Mouse (Mus musculus) liver, embryonic 13.5 days (tissue): ENCODE measurements at regions not wholly inside any gene's neighbourhood (a gene's known extent, or its start where the extent isn't known, plus 50 kb on each side); places are given as distances from the start of the nearest gene placed in this dataset.
A peak's percentile ranks its signal among the peaks of the same experiment; 100 is the strongest.

ENCODE experiments used
- ATAC-seq: fragments of 200-750 bp; cut with Nextera tagmentation; 2 replicates; pipeline ENCODE4 v1.8.0; 2017; ENCODE audit warnings: low read depth, mild to moderate bottlenecking, moderate number of reproducible peaks, moderate library complexity
- DNase-seq: peaks from one replicate; pipeline ENCODE4 v3.0.0; 2022
- H3K27ac ChIP-seq: fragments of 300-500 bp; sonication (generic); 2 replicates; pipeline ENCODE4 v1.5.1; 2015; ENCODE audit warnings: moderate library complexity, mild to moderate bottlenecking, inconsistent platforms
- H3K27me3 ChIP-seq: fragments of 300-500 bp; sonication (generic); 2 replicates; pipeline ENCODE4 v1.6.1; 2015; ENCODE audit warnings: mild to moderate bottlenecking, inconsistent platforms
- H3K36me3 ChIP-seq: fragments of 300-500 bp; sonication (generic); 2 replicates; pipeline ENCODE4 v1.6.1; 2015; ENCODE audit warnings: mild to moderate bottlenecking, inconsistent platforms
- H3K4me1 ChIP-seq: fragments of 300-500 bp; sonication (generic); replicated peaks from 2 replicates; pipeline ENCODE4 v1.6.1; 2015; ENCODE audit warnings: inconsistent platforms
- H3K4me2 ChIP-seq: fragments of 300-500 bp; sonication (generic); 2 replicates; pipeline ENCODE4 v1.6.1; 2015; ENCODE audit warnings: inconsistent platforms, mild to moderate bottlenecking, moderate library complexity
- H3K4me3 ChIP-seq: fragments of 300-500 bp; sonication (generic); replicated peaks from 2 replicates; pipeline ENCODE4 v1.5.1; 2015; ENCODE audit warnings: mild to moderate bottlenecking, inconsistent platforms
- H3K9ac ChIP-seq: fragments of 300-500 bp; sonication (generic); 2 replicates; pipeline ENCODE4 v1.6.1; 2015; ENCODE audit warnings: mild to moderate bottlenecking, inconsistent platforms
- H3K9me3 ChIP-seq: fragments of 300-500 bp; sonication (generic); replicated peaks from 2 replicates; pipeline ENCODE4 v1.6.1; 2016; ENCODE audit warnings: inconsistent platforms
- WGBS: fragments of 180-500 bp; shearing (Covaris S2); methylation state at CpG from one replicate; pipeline ENCODE4 v1.1.7; 2015; ENCODE audit not compliant: insufficient replicate concordance; 5-methylcytosine and 5-hydroxymethylcytosine counted together

GRCm38 (mm10) chr4:93496871-93497270 lies 161.6 kb upstream of the Tusc1 start:
- H3K27me3 ChIP-seq: no peaks in the 10 kb centered on the region
- H3K4me2 ChIP-seq: no peak overlapping the region
- 0 out of 2 replicates have a peak, but pooled peaks cover 3% of the 10 kb centered on the region for H3K4me1 ChIP-seq
- no peak overlapping the region for H3K9ac ChIP-seq
- H3K36me3 ChIP-seq: no peaks in the 10 kb centered on the region
- no peak overlapping the region for H3K27ac ChIP-seq
- no peaks in the 10 kb centered on the region for H3K9me3 ChIP-seq
- no peak for ATAC-seq
- H3K4me3 ChIP-seq: no peak overlapping the region
- DNase-seq: peak; percentile 9
- WGBS: 60% methylated on average over 2 of the region's 2 CpGs

- no peaks in the 10 kb centered on the region for H3K9me3 ChIP-seq
- 0 out of 2 replicates have a peak, but pooled peaks cover 3% of the 10 kb centered on the region for H3K4me1 ChIP-seq
- DNase-seq (no peak), ATAC-seq (no peak)
- no peaks in the 10 kb centered on the region for H3K36me3 ChIP-seq
- H3K4me3 ChIP-seq: no peak overlapping the region
- no peak overlapping the region for H3K4me2 ChIP-seq
- no peak overlapping the region for H3K27ac ChIP-seq
- no peak overlapping the region for H3K9ac ChIP-seq
- H3K27me3 ChIP-seq: no peaks in the 10 kb centered on the region
- 82% methylated on average over 4 of the region's 4 CpGs for WGBS
Observed at GRCm38 (mm10) chr4:93494319-93494718, 159.0 kb upstream of the Tusc1 start.

GRCm38 (mm10) chr4:93493905-93494304 lies 158.6 kb upstream of the Tusc1 start:
- H3K9ac ChIP-seq: no peak overlapping the region
- 57% methylated on average over 2 of the region's 2 CpGs for WGBS
- no peak for ATAC-seq
- DNase-seq: no peak
- no peaks in the 10 kb centered on the region for H3K27me3 ChIP-seq
- no peak overlapping the region for H3K4me3 ChIP-seq
- H3K36me3 ChIP-seq: no peaks in the 10 kb centered on the region
- H3K4me1 ChIP-seq: 0 out of 2 replicates have a peak, but pooled peaks cover 3% of the 10 kb centered on the region
- no peak overlapping the region for H3K4me2 ChIP-seq
- H3K9me3 ChIP-seq: no peaks in the 10 kb centered on the region
- no peak overlapping the region for H3K27ac ChIP-seq

- Histone ChIP-seq H3K27me3 (no peaks in the 10 kb centered on the region), H3K4me3 (no peak overlapping the region), H3K4me1 (0 out of 2 replicates have a peak, but pooled peaks cover 3% of the 10 kb centered on the region), H3K9ac (no peak overlapping the region), H3K9me3 (no peaks in the 10 kb centered on the region), H3K27ac (no peak overlapping the region), H3K4me2 (no peak overlapping the region), H3K36me3 (no peaks in the 10 kb centered on the region)
- ATAC-seq (no peak), DNase-seq (no peak)
Observed at GRCm38 (mm10) chr4:93493326-93493725, 158.0 kb upstream of the Tusc1 start.

GRCm38 (mm10) chr4:93488570-93488969 lies 153.3 kb upstream of the Tusc1 start:
- Histone ChIP-seq H3K9ac (no peak overlapping the region), H3K36me3 (no peaks in the 10 kb centered on the region), H3K9me3 (no peaks in the 10 kb centered on the region), H3K27ac (no peak overlapping the region), H3K4me3 (no peak overlapping the region), H3K4me2 (no peak overlapping the region), H3K4me1 (0 out of 2 replicates have a peak, but pooled peaks cover 1% of the 10 kb centered on the region), H3K27me3 (no peaks in the 10 kb centered on the region)
- ATAC-seq (no peak), DNase-seq (no peak)
- WGBS: 45% methylated on average over 1 of the region's 1 CpGs

- ATAC-seq: no peak
- Histone ChIP-seq H3K4me1 (no peaks in the 10 kb centered on the region; the same call in 1 of the 2 replicates), H3K9me3 (no peaks in the 10 kb centered on the region), H3K27ac (no peak overlapping the region), H3K9ac (no peak overlapping the region), H3K27me3 (no peaks in the 10 kb centered on the region), H3K36me3 (no peaks in the 10 kb centered on the region), H3K4me3 (no peak overlapping the region), H3K4me2 (no peak overlapping the region)
- DNase-seq: no peak
- 76% methylated on average over 1 of the region's 1 CpGs for WGBS
Observed at GRCm38 (mm10) chr4:93486455-93486854, 151.1 kb upstream of the Tusc1 start.

GRCm38 (mm10) chr4:93481247-93481646 lies 145.9 kb upstream of the Tusc1 start:
- 18% methylated on average over 1 of the region's 1 CpGs for WGBS
- Histone ChIP-seq H3K4me1 (peaks cover 9% of the 10 kb centered on the region), H3K36me3 (peaks cover 14% of the 10 kb centered on the region; the same call in 1 of the 2 replicates), H3K9me3 (no peaks in the 10 kb centered on the region; the same call in 1 of the 2 replicates), H3K27me3 (no peaks in the 10 kb centered on the region), H3K4me2 (peak overlapping the region; percentile 28), H3K27ac (peak overlapping the region; percentile 56), H3K9ac (no peak overlapping the region), H3K4me3 (peak overlapping the region; percentile 17; the same call in 1 of the 2 replicates)
- peak; percentile 99 for ATAC-seq
- DNase-seq: peak; percentile 62

GRCm38 (mm10) chr4:93477189-93477767 lies 142.0 kb upstream of the Tusc1 start:
- ATAC-seq (no peak), DNase-seq (no peak)
- Histone ChIP-seq H3K27ac (no peak overlapping the region), H3K36me3 (peaks cover 14% of the 10 kb centered on the region; the same call in 1 of the 2 replicates), H3K27me3 (no peaks in the 10 kb centered on the region), H3K4me1 (peaks cover 9% of the 10 kb centered on the region), H3K9ac (no peak overlapping the region), H3K4me2 (no peak overlapping the region), H3K9me3 (no peaks in the 10 kb centered on the region; the same call in 1 of the 2 replicates), H3K4me3 (no peak overlapping the region)

- H3K27ac ChIP-seq: no peak overlapping the region
- H3K9me3 ChIP-seq: no peaks in the 10 kb centered on the region
- H3K36me3 ChIP-seq: no peaks in the 10 kb centered on the region
- DNase-seq (no peak), ATAC-seq (no peak)
- H3K4me3 ChIP-seq: no peak overlapping the region
- no peaks in the 10 kb centered on the region for H3K27me3 ChIP-seq
- no peak overlapping the region for H3K4me2 ChIP-seq
- H3K9ac ChIP-seq: no peak overlapping the region
- 90% methylated on average over 1 of the region's 1 CpGs for WGBS
- H3K4me1 ChIP-seq: no peaks in the 10 kb centered on the region
Observed at GRCm38 (mm10) chr4:93467998-93468397, 132.7 kb upstream of the Tusc1 start.

GRCm38 (mm10) chr4:93467424-93467823 lies 132.1 kb upstream of the Tusc1 start:
- no peaks in the 10 kb centered on the region for H3K36me3 ChIP-seq
- 17% methylated on average over 1 of the region's 1 CpGs for WGBS
- H3K4me2 ChIP-seq: no peak overlapping the region
- ATAC-seq (no peak), DNase-seq (no peak)
- no peaks in the 10 kb centered on the region for H3K27me3 ChIP-seq
- no peak overlapping the region for H3K4me3 ChIP-seq
- H3K27ac ChIP-seq: no peak overlapping the region
- no peak overlapping the region for H3K9ac ChIP-seq
- H3K4me1 ChIP-seq: no peaks in the 10 kb centered on the region
- no peaks in the 10 kb centered on the region for H3K9me3 ChIP-seq

- H3K27ac ChIP-seq: no peak overlapping the region
- DNase-seq: no peak
- no peak for ATAC-seq
Observed at GRCm38 (mm10) chr4:93451357-93451756, 116.0 kb upstream of the Tusc1 start.

GRCm38 (mm10) chr4:93450831-93451230 lies 115.5 kb upstream of the Tusc1 start:
- ATAC-seq: no peak
- Histone ChIP-seq H3K9me3 (no peaks in the 10 kb centered on the region), H3K4me1 (no peaks in the 10 kb centered on the region), H3K4me3 (no peak overlapping the region), H3K27me3 (no peaks in the 10 kb centered on the region), H3K27ac (no peak overlapping the region), H3K36me3 (no peaks in the 10 kb centered on the region), H3K4me2 (no peak overlapping the region), H3K9ac (no peak overlapping the region)
- DNase-seq: no peak
- WGBS: 79% methylated on average over 1 of the region's 1 CpGs

More at GRCm38 (mm10) chr4:93451357-93451756, 116.0 kb upstream of the Tusc1 start:
- Histone ChIP-seq H3K9ac (no peak overlapping the region), H3K4me1 (no peaks in the 10 kb centered on the region), H3K4me3 (no peak overlapping the region), H3K4me2 (no peak overlapping the region), H3K27me3 (no peaks in the 10 kb centered on the region), H3K9me3 (no peaks in the 10 kb centered on the region), H3K36me3 (no peaks in the 10 kb centered on the region)
- WGBS: 52% methylated on average over 3 of the region's 3 CpGs
